Mouse (Mus musculus): ENCODE measurements around the gene Atf1. TPM values are rescaled to one million over a fixed set of nuclear protein-coding genes. Genes with fewer than 3 reads are reported as not detected.

Atf1 gene
- total RNA-seq (2014; rRNA removed): 11.2 and 16.8 TPM in 2 replicates
- polyA plus RNA-seq (2012; rRNA removed): 35.1 and 36.3 TPM in 2 replicates

DNA sequence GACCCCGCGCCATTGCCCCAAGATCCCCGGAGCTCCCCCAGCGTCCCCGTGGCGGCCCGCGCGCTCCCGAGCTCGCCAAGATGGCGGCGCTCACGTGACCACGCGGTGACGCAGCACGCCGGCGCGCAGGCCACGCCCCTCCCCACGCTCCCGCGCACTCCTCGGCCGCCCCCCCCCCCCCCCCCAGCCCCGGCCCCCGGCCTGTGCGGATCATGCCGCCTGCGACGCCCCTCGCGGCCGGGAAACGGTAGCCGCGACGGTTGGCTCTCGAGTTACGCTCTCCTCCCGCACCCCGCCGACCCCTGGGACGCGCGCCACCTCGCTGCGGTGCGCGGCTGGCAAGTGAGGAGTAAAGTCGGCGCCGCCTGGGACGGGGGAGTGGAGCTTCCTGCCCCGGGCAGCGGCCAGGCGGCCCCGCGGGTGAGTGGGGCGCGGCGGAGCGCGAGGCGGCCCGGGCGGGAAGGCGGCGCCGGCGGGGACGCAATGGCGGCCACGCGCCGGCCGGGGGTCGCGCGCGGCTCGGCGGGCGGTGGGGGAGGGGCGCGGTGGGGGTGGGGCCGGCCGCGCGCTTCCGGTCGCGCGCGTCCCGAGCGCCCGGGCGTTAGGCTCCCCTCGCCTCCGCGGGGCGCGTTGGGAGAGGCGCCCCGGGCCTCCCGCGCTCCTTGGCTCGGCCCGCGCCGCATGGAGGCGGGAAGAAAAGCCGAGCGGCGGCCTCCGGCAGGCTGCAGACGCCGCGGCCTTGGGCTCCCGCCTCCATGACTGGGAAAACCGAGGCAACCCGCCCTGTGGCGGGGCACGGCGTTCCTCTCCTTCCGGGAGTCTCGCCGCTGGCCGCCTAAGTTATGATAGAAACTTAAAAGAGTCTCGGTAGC, at the start of gene Atf1:
Gene Atf1 (plus strand): TSS at position 157 of the 872 bp plus-strand sequence.
- H3K4me1 ChIP-seq (ENCODE audit: control insufficient read depth, insufficient read depth, low read length): peaks cover 17% of the 10 kb centered on the region; the same call in 1 of the 2 replicates
- no peak for DNase-seq (ENCODE audit: extremely low read depth, low read depth, low spot score)
- peak within 1 kb of the TSS; percentile 90 for H3K4me3 ChIP-seq (ENCODE audit: insufficient read depth, low read depth, low read length)
- 2% methylated on average over 100 of the region's 133 CpGs for WGBS
- H3K27me3 ChIP-seq (ENCODE audit: control insufficient read depth, insufficient read depth, low read length): no peaks in the 10 kb centered on the region
- TF ChIP-seq POLR2A (IDR thresholded peaks at IDR 0.05; ENCODE audit: extremely low read depth, insufficient read depth, low read length) (peak; percentile 87), CTCF (IDR thresholded peaks at IDR 0.05; ENCODE audit: low read depth, low read length) (no peak)
- H3K79me2 ChIP-seq (ENCODE audit: control insufficient read depth, insufficient read depth, low read length): peaks cover 30% of the 10 kb centered on the region
- H3K9ac ChIP-seq (ENCODE audit: low read depth, low read length): peak within 1 kb of the TSS; percentile 98
- peaks cover under 1% of the 10 kb centered on the region; the same call in 1 of the 2 replicates for H3K36me3 ChIP-seq (ENCODE audit: control insufficient read depth, insufficient read depth, low read length)
- peak within 1 kb of the TSS; percentile 99 for H3K27ac ChIP-seq (replicated peaks; ENCODE audit: insufficient read depth, low read depth, low read length)

DNA sequence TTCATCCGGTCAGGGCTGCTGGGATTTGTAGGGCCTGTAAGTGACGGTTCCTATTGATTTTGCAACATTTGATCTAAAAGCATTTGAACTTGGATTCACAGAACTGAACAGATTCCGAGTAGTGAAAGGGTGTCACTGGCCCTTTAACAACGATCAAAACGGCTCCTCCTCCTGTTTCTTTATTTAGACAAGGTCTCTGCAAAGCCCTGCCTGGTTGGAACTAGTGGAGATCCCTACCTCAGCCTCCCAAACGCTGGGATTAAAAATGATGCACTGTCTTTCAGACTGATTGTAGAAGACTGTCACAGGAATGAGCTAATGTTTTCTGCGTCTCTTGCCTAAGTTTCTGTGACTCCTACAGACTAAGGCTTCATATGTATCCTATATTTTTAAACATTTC, 49.1 kb upstream of the Atf1 start:
- Histone ChIP-seq H3K4me1 (ENCODE audit: control insufficient read depth, insufficient read depth, low read length) (peaks cover 9% of the 10 kb centered on the region; the same call in 1 of the 2 replicates), H3K27me3 (ENCODE audit: control insufficient read depth, insufficient read depth, low read length) (no peaks in the 10 kb centered on the region), H3K4me3 (ENCODE audit: insufficient read depth, low read depth, low read length) (no peak overlapping the region), H3K36me3 (ENCODE audit: control insufficient read depth, insufficient read depth, low read length) (peaks cover 2% of the 10 kb centered on the region; the same call in 1 of the 2 replicates), H3K79me2 (ENCODE audit: control insufficient read depth, insufficient read depth, low read length) (no peaks in the 10 kb centered on the region), H3K9ac (ENCODE audit: low read depth, low read length) (no peak overlapping the region), H3K27ac (replicated peaks; ENCODE audit: insufficient read depth, low read depth, low read length) (peak overlapping the region; percentile 92)
- WGBS: 21% methylated on average over 7 of the region's 7 CpGs
- TF ChIP-seq POLR2A (IDR thresholded peaks at IDR 0.05; ENCODE audit: extremely low read depth, insufficient read depth, low read length): no peak
- TF ChIP-seq CTCF (IDR thresholded peaks at IDR 0.05; ENCODE audit: low read depth, low read length): no peak
- DNase-seq (ENCODE audit: extremely low read depth, low read depth, low spot score): peak; percentile 89

DNA sequence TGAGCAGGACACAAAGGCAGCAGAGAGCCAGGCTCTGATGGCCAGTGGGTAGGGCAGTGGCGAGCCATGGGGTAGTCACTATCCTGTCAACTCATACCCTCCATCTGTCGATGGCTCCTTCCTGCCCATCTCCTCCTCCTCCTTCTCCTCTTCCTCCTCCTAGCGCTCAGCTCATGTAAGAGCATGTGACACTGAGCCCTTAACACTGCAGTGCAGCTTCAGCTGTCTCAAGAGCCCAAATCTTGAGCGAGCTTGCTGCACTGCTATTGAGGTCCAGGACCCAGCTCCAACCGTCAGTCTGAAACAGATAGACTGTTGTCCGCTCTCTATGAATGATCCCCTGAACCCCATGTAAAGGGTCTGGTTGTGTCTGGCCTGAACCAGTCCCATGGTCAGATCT, 47.9 kb upstream of the Atf1 start:
- no peak for DNase-seq (ENCODE audit: extremely low read depth, low read depth, low spot score)
- no peaks in the 10 kb centered on the region for H3K79me2 ChIP-seq (ENCODE audit: control insufficient read depth, insufficient read depth, low read length)
- no peak overlapping the region for H3K4me3 ChIP-seq (ENCODE audit: insufficient read depth, low read depth, low read length)
- peaks cover 3% of the 10 kb centered on the region; the same call in 1 of the 2 replicates for H3K36me3 ChIP-seq (ENCODE audit: control insufficient read depth, insufficient read depth, low read length)
- no peak overlapping the region for H3K9ac ChIP-seq (ENCODE audit: low read depth, low read length)
- peaks cover 9% of the 10 kb centered on the region; the same call in 1 of the 2 replicates for H3K4me1 ChIP-seq (ENCODE audit: control insufficient read depth, insufficient read depth, low read length)
- no peak overlapping the region for H3K27ac ChIP-seq (replicated peaks; ENCODE audit: insufficient read depth, low read depth, low read length)
- TF ChIP-seq CTCF (IDR thresholded peaks at IDR 0.05; ENCODE audit: low read depth, low read length): no peak
- TF ChIP-seq POLR2A (IDR thresholded peaks at IDR 0.05; ENCODE audit: extremely low read depth, insufficient read depth, low read length): no peak
- H3K27me3 ChIP-seq (ENCODE audit: control insufficient read depth, insufficient read depth, low read length): no peaks in the 10 kb centered on the region
- WGBS: 94% methylated on average over 6 of the region's 6 CpGs

DNA sequence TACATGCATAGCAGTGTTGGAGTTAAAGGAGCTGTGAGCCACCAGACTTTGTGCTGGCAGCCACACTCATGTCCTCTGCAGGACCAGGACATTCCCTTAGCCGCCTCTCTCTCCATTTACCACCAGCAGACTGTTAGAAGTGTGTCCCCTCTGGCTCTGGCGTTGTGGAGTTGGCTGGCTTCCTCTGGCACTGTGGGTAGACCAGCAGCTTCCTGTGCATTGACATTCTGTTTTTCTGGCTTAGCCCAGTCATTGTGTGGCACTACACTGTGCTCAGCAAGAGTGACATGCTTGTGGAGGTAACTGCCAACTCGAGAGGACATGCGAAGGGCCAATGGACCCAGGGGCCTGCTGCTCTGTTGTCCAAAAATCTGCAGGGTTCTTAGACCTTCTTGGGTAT, 47.4 kb upstream of the Atf1 start:
- no peak overlapping the region for H3K4me3 ChIP-seq (ENCODE audit: insufficient read depth, low read depth, low read length)
- no peak for TF ChIP-seq POLR2A (IDR thresholded peaks at IDR 0.05; ENCODE audit: extremely low read depth, insufficient read depth, low read length)
- TF ChIP-seq CTCF (IDR thresholded peaks at IDR 0.05; ENCODE audit: low read depth, low read length): no peak
- no peak overlapping the region for H3K27ac ChIP-seq (replicated peaks; ENCODE audit: insufficient read depth, low read depth, low read length)
- DNase-seq (ENCODE audit: extremely low read depth, low read depth, low spot score): no peak
- no peaks in the 10 kb centered on the region for H3K27me3 ChIP-seq (ENCODE audit: control insufficient read depth, insufficient read depth, low read length)
- no peaks in the 10 kb centered on the region for H3K79me2 ChIP-seq (ENCODE audit: control insufficient read depth, insufficient read depth, low read length)
- WGBS: 89% methylated on average over 4 of the region's 4 CpGs
- H3K36me3 ChIP-seq (ENCODE audit: control insufficient read depth, insufficient read depth, low read length): peaks cover 3% of the 10 kb centered on the region; the same call in 1 of the 2 replicates
- H3K9ac ChIP-seq (ENCODE audit: low read depth, low read length): no peak overlapping the region
- H3K4me1 ChIP-seq (ENCODE audit: control insufficient read depth, insufficient read depth, low read length): peaks cover 9% of the 10 kb centered on the region; the same call in 1 of the 2 replicates

DNA sequence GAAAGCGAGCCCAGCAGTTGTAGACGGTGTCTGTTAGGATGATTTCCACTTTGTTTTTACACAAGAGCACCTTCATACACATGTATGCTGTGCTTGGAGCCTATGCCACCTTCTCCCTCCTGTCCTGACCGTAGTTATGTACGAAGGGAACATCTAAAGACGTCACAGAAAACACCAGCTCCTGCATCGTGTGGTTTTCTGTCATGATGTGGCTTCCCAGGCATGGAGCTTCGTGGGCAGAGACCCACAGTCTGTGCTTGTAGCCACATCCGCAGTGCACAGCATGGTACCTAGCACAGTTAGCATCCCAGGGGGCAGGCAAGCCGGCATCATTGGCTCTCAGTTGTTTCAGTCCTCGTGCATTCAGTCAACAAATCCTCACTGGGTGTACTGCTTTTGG, 45.8 kb upstream of the Atf1 start:
- no peaks in the 10 kb centered on the region for H3K27me3 ChIP-seq (ENCODE audit: control insufficient read depth, insufficient read depth, low read length)
- no peak overlapping the region for H3K27ac ChIP-seq (replicated peaks; ENCODE audit: insufficient read depth, low read depth, low read length)
- H3K36me3 ChIP-seq (ENCODE audit: control insufficient read depth, insufficient read depth, low read length): peaks cover 7% of the 10 kb centered on the region; the same call in 1 of the 2 replicates
- TF ChIP-seq POLR2A (IDR thresholded peaks at IDR 0.05; ENCODE audit: extremely low read depth, insufficient read depth, low read length): no peak
- TF ChIP-seq CTCF (IDR thresholded peaks at IDR 0.05; ENCODE audit: low read depth, low read length): no peak
- 92% methylated on average over 10 of the region's 10 CpGs for WGBS
- no peak overlapping the region for H3K4me3 ChIP-seq (ENCODE audit: insufficient read depth, low read depth, low read length)
- DNase-seq (ENCODE audit: extremely low read depth, low read depth, low spot score): no peak
- H3K79me2 ChIP-seq (ENCODE audit: control insufficient read depth, insufficient read depth, low read length): no peaks in the 10 kb centered on the region
- H3K9ac ChIP-seq (ENCODE audit: low read depth, low read length): no peak overlapping the region
- peaks cover 9% of the 10 kb centered on the region; the same call in 1 of the 2 replicates for H3K4me1 ChIP-seq (ENCODE audit: control insufficient read depth, insufficient read depth, low read length)

Data from liver, adult 2 months (tissue).